Mouse (Mus musculus) liver, postnatal 0 days (tissue): ENCODE measurements around the gene Adcy6.

Experiments
- CTCF ChIP-seq: sonication (generic); IDR thresholded peaks from 2 replicates; pipeline ENCODE4 v1.5.1; 2016; ENCODE audit warnings: antibody characterized with exemption, low read depth
- EP300 ChIP-seq: IDR thresholded peaks from 2 replicates; pipeline ENCODE4 v1.6.1; 2016; ENCODE audit warnings: antibody characterized with exemption, low read depth, mild to moderate bottlenecking

DNA sequence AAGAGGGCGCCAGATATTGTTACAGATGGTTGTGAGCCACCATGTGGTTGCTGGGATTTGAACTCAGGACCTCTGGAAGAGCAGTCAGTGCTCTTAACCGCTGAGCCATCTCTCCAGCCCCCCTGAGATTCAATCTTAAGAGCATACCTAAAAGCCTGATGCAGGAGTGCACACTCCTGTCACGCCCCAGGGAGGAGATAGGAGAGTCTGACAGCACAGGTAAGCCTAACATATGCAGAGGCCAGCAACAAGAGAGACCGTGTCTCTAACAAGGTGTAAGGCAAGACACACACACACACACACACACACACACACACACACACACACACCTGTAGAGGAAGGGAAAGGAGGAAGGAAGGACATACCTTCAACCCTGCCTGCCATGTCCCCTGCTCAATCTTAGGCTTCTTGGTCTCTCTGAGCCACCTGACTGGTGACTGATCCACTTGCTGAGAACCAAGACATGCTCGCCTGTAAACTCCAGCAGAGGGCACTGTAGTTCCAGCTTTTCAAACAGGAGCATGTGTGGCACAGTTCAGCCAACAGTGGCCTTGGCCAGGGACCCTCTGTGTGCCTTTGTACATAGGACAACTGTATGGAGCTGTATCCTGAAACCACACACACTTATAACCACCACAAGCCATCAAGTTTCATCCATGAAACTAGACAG, 29.9 kb downstream of the Adcy6 start:
- peak; percentile 96 for TF ChIP-seq CTCF
- TF ChIP-seq EP300, result no peak
